Mouse (Mus musculus) midbrain, embryonic 13.5 days (tissue): ENCODE results near the gene Leng9. TPM values are rescaled to one million over a fixed set of nuclear protein-coding genes. Genes with fewer than 3 reads are reported as not detected.
A peak's percentile ranks its signal among the peaks of the same experiment; 100 is the strongest.

Experiments
- ATAC-seq: fragments of 200-750 bp; cut with Nextera tagmentation; 2 replicates; pipeline ENCODE4 v1.8.0; 2017; ENCODE audit warnings: mild to moderate bottlenecking, moderate TSS enrichment, moderate library complexity
- H3K27ac ChIP-seq: fragments of 300-500 bp; sonication (generic); 2 replicates; pipeline ENCODE4 v1.5.1; 2015; ENCODE audit warnings: inconsistent platforms, mild to moderate bottlenecking, moderate library complexity
- H3K27me3 ChIP-seq: fragments of 300-500 bp; sonication (generic); 2 replicates; pipeline ENCODE4 v1.6.1; 2015; ENCODE audit warnings: mild to moderate bottlenecking, inconsistent platforms
- H3K36me3 ChIP-seq: fragments of 300-500 bp; sonication (generic); 2 replicates; pipeline ENCODE4 v1.6.1; 2015; ENCODE audit warnings: mild to moderate bottlenecking, inconsistent platforms
- H3K4me1 ChIP-seq: fragments of 300-500 bp; sonication (generic); replicated peaks from 2 replicates; pipeline ENCODE4 v1.6.1; 2015; ENCODE audit warnings: inconsistent platforms
- H3K4me2 ChIP-seq: fragments of 300-500 bp; sonication (generic); replicated peaks from 2 replicates; pipeline ENCODE4 v1.6.1; 2015; ENCODE audit warnings: moderate library complexity, mild to moderate bottlenecking, inconsistent platforms
- H3K4me3 ChIP-seq: fragments of 300-500 bp; sonication (generic); replicated peaks from 2 replicates; pipeline ENCODE4 v1.5.1; 2015; ENCODE audit warnings: mild to moderate bottlenecking, inconsistent platforms
- H3K9ac ChIP-seq: fragments of 300-500 bp; sonication (generic); replicated peaks from 2 replicates; pipeline ENCODE4 v1.6.1; 2015; ENCODE audit warnings: mild to moderate bottlenecking, inconsistent platforms
- H3K9me3 ChIP-seq: fragments of 300-500 bp; sonication (generic); 2 replicates; pipeline ENCODE4 v1.6.1; 2016; ENCODE audit warnings: mild to moderate bottlenecking, inconsistent platforms
- WGBS: fragments of 180-500 bp; shearing (Covaris S2); methylation state at CpG from one replicate; pipeline ENCODE4 v1.1.7; 2015; 5-methylcytosine and 5-hydroxymethylcytosine counted together
- polyA plus RNA-seq: library from polyadenylated mRNA; unstranded; fragments of >200 nt; fragmentation: Nextera tagmentation; extraction: Ambion mirVana; gene quantifications from 2 replicates; pipeline ENCODE4 v1.2.1, GENCODE M21; 2015

Gene Leng9
- polyA plus RNA-seq, 1 experiment from 2014 or later, result 4.0 TPM

DNA sequence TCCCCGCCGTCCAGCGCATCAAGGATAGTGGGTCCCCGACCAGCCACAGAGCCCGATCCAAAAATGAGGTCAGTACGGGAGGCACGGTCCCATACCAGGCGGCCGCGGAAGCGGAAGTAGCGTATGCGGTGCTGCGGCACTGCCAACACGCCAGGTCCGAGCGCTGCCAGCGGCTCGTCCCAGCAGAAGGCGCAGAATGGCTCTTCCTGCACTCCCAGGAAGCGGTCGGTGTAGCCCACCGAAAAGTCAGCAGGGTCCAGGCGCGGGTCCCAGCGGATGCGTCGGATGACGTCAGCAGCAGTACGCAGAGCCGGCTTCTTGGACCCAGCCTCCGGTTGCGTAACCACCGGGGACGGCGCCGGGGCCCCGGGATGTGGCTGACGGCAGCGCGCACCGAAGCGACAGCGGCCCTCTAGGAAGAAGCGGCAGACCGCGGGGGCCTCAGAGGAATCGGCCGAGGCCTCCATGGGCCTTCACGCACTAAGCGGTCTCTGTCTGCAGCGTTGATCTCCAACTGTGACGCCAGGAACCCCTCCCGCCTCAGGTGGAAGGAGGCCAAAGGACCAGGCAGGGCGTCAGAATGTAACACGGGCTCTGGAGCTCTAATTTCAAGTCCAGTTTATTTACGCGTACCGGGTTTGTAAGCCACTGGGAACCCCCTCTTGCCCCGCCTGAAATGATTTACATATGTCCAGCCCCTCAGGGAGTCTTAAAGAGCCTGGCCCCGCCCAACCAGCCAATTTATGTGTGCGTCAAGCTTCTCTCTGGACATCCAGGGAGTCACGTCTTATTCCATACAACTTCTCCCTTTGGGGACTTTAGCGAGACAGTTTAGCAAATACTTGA is 742 bp downstream of the Leng9 start:
- peak; percentile 84 for ATAC-seq
- H3K27ac ChIP-seq, result peak overlapping the region; percentile 89
- H3K4me2 ChIP-seq, result peak overlapping the region; percentile 80
- H3K27me3 ChIP-seq, result peaks cover 35% of the 10 kb centered on the region
- H3K9me3 ChIP-seq, result no peaks in the 10 kb centered on the region
- peak overlapping the region; percentile 63 for H3K4me3 ChIP-seq
- H3K9ac ChIP-seq, result peak overlapping the region; percentile 85
- peaks cover 38% of the 10 kb centered on the region for H3K36me3 ChIP-seq
- WGBS, result under 1% methylated on average over 64 of the region's 64 CpGs
- peaks cover 31% of the 10 kb centered on the region for H3K4me1 ChIP-seq

DNA sequence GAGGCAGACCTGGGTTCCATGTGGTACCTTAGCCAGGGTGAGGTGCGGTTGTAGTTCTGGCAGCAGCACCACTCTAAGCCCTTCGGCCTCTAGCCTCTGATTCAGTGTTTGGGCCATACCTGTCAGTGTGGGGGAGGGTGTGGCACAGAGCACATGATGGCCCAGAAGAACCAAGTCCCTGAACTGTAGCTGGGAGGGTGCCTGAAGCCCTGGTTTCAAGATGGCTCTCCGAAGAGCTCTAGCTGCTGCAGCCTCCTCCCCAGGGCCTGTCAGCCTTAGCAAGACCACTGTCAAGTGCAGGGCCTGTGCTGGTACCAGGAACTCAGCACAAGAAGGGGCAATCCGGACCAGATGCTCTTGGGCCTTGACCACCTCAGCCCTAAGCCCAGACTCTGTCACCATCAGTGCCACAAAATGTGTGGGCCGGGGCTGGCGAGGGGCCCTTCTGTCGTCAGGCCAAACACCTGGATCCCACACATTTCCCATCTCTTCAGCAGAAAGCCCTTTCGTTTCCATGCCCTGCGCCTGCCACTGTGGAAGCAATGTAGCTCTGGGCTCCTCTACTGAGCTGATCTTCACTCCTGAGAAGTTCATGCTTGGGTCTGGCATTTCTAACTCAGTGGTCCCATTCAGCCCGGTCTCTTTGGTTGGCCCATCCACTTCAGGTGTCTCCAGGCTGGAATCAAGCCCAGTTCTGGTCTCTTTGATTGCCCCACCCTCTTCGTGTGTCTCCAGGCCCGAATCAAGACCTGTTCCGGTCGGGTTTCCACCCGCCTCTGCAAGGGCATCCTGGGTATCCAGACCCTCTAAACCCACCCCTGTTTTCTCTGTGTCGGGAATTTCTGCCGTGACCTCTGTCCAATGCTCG is 1.6 kb downstream of the Leng9 start:
- H3K4me1 ChIP-seq, result peaks cover 31% of the 10 kb centered on the region
- peak; percentile 48 for ATAC-seq
- WGBS, result 27% methylated on average over 18 of the region's 18 CpGs
- peak overlapping the region; percentile 89 for H3K27ac ChIP-seq
- H3K36me3 ChIP-seq, result peaks cover 47% of the 10 kb centered on the region
- peak overlapping the region; percentile 80 for H3K4me2 ChIP-seq
- H3K9me3 ChIP-seq, result no peaks in the 10 kb centered on the region
- peak overlapping the region; percentile 85 for H3K9ac ChIP-seq
- H3K27me3 ChIP-seq, result peaks cover 31% of the 10 kb centered on the region
- peak overlapping the region; percentile 63 for H3K4me3 ChIP-seq

DNA sequence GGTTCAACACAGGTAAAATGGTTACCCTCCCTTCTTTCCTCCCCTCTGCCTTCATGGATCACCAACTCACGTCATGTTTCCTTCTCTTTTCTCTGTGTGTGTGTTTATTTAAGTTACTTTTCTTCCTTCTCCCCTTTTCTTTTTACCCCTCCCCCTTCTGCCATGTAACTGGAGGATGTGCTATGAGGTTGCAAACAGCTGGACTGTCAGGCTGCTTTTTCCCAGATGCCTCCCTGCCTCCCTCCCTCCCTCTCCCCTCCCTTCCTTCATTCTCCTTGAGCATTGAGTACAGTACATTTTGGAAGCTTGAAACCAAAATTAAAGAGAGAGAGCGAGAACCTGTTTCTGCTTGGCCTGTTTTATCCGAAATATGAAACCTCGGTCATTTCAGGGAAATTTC is 2.3 kb downstream of the Leng9 start:
- no peak overlapping the region for H3K4me3 ChIP-seq
- peaks cover 31% of the 10 kb centered on the region for H3K4me1 ChIP-seq
- 90% methylated on average over 4 of the region's 4 CpGs for WGBS
- no peak overlapping the region for H3K9ac ChIP-seq
- peak overlapping the region; percentile 80; the same call in 1 of the 2 replicates for H3K4me2 ChIP-seq
- H3K9me3 ChIP-seq, result no peaks in the 10 kb centered on the region
- H3K27ac ChIP-seq, result no peak overlapping the region
- peaks cover 54% of the 10 kb centered on the region for H3K36me3 ChIP-seq
- peaks cover 26% of the 10 kb centered on the region for H3K27me3 ChIP-seq
- ATAC-seq, result no peak

DNA sequence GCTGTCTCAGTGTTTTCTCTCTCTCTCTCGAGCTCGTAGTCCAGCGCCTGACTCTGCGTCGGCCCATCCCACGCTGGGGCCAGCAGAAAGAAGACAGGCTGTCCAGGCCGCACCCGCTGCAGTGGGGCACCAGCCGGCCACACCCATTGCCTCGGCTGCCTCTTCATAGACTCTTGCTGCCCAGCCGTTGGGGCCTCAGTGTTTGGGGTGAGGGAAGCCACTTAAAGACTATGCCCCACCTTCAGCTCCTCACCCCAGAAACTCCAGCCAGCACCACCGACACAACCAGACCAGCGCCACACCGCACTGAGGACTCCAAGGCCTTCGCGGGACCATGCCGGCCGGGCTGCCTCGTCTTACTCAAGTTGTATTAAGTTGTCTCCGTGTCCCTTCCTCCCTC is 2.8 kb downstream of the Leng9 start:
- WGBS, result 91% methylated on average over 20 of the region's 20 CpGs

DNA sequence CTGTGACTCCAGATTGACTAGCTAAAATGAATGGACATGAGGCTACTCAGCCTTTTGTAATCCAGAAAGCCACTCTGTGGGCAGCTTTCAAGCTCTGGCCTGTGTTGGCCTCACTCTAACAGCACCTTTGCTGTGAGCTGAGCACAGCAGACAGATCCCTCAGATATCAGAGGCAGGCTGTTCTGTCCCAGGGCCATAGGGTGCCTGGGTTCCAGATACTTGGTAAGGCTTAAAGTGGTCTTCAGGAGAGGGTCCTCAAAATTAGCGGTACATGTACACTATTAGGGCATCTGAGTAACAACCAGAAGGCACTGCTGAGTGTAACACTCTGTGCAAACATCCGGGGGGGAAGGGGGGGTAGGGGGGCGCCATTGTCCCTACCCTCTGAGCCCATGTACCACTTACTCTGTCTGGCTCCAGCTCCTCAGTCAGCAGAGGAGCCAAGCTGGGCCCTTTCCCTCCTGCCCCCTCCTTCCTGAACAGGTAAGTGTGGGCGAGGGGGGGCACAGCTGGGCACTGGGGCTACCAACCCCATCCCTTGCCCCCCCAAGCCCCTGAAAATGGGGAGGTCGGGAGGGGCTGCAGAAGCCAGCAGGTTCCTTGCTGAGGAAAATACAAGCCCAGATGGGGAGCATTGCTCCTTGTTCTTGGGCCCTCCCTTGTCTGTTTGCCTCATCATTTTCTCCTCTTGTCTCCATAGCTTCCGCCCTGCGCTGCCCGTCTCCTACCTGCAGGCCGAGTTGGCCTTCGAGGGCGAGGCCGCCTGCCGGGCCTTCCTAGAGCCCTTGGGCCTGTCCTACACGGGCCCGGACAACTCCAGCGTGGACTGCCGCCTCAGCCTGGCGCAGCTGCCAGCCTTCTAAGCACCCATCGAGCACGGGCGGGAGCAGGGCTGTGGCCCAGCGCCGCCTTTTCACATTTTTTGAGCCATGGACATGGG is 3.7 kb downstream of the Leng9 start:
- peaks cover 67% of the 10 kb centered on the region for H3K36me3 ChIP-seq
- no peak overlapping the region for H3K9ac ChIP-seq
- 94% methylated on average over 23 of the region's 23 CpGs for WGBS
- H3K9me3 ChIP-seq, result no peaks in the 10 kb centered on the region
- H3K4me1 ChIP-seq, result peaks cover 30% of the 10 kb centered on the region
- H3K4me3 ChIP-seq, result no peak overlapping the region
- ATAC-seq, result no peak
- H3K27ac ChIP-seq, result no peak overlapping the region
- no peak overlapping the region for H3K4me2 ChIP-seq
- peaks cover 14% of the 10 kb centered on the region for H3K27me3 ChIP-seq

More for the DNA sequence above, 2.8 kb downstream of the Leng9 start:
- Histone ChIP-seq H3K9me3 (no peaks in the 10 kb centered on the region), H3K4me3 (no peak overlapping the region), H3K36me3 (peaks cover 59% of the 10 kb centered on the region), H3K4me1 (peaks cover 31% of the 10 kb centered on the region), H3K27me3 (peaks cover 22% of the 10 kb centered on the region), H3K4me2 (no peak overlapping the region), H3K9ac (no peak overlapping the region), H3K27ac (no peak overlapping the region)
- ATAC-seq, result no peak

DNA sequence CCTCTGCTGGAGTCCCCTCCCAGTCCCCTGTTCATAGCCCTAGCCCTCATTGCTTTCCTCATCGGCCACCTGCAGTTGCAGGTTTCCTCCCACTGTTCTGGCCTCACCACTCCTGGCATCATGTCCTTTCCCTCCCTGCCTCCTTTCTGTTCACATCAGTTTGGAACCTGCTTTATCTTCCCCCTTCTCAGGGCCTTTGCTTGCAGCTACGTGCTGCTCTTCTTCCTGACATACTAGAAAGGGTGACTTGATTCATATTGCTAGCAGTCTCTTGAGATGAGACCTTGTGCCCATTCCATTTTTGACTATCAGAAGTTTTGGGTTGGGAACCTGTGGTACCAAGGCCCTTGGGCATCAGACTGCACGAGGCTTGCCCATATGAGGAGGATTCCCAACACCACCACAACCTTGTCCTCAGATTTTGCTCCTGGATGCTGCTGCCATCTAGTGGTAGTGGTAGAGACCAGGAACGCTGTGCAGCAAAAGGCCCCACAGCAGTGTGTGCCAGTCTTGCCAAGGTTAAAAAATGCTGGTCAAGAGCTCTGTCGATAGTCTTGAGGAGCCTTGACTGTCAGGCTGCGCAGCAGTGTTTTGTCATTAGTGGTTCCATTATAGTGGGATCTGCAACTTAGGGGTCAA is 4.5 kb downstream of the Leng9 start:
- ATAC-seq, result no peak
- H3K9me3 ChIP-seq, result no peaks in the 10 kb centered on the region
- peaks cover 76% of the 10 kb centered on the region for H3K36me3 ChIP-seq
- H3K4me1 ChIP-seq, result peaks cover 22% of the 10 kb centered on the region
- H3K9ac ChIP-seq, result no peak overlapping the region
- H3K27ac ChIP-seq, result no peak overlapping the region
- H3K4me3 ChIP-seq, result no peak overlapping the region
- H3K4me2 ChIP-seq, result no peak overlapping the region
- WGBS, result 69% methylated on average over 6 of the region's 6 CpGs
- peaks cover 6% of the 10 kb centered on the region for H3K27me3 ChIP-seq

DNA sequence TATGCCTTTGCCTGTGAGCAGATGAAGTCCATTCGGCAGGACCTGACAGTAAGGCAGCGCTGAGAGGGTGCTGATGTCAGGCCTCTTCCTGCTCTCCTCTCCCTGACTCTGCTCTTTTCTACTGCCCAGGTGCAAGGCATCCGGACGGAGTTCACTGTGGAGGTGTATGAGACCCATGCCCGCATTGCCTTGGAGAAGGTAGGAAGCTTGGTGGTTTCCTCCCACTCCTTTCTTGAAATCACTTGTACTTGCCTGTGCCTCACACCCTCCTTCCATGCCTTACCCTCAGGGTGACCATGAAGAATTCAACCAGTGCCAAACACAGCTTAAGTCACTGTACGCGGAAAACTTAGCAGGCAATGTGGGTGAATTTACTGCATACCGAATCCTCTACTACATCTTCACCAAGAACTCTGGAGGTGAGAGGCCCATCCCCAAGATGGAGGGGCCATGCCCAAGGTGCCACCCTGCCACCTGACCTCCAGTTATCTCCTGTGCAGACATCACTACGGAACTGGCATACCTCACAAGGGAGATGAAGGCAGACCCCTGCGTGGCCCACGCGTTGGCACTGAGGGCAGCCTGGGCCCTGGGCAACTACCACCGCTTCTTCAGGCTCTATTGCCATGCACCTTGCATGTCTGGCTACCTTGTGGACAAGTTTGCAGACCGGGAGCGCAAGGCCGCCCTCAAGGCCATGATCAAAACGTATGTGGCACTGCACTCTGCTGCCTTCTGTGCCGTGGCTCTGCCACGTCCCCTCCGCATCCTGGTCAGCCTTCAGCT is 5.2 kb downstream of the Leng9 start:
- H3K4me1 ChIP-seq, result peaks cover 15% of the 10 kb centered on the region
- no peak overlapping the region for H3K27ac ChIP-seq
- H3K4me2 ChIP-seq, result no peak overlapping the region
- H3K9me3 ChIP-seq, result no peaks in the 10 kb centered on the region
- 93% methylated on average over 20 of the region's 20 CpGs for WGBS
- no peak overlapping the region for H3K9ac ChIP-seq
- H3K4me3 ChIP-seq, result no peak overlapping the region
- no peak for ATAC-seq
- H3K27me3 ChIP-seq, result no peaks in the 10 kb centered on the region
- peaks cover 83% of the 10 kb centered on the region for H3K36me3 ChIP-seq

DNA sequence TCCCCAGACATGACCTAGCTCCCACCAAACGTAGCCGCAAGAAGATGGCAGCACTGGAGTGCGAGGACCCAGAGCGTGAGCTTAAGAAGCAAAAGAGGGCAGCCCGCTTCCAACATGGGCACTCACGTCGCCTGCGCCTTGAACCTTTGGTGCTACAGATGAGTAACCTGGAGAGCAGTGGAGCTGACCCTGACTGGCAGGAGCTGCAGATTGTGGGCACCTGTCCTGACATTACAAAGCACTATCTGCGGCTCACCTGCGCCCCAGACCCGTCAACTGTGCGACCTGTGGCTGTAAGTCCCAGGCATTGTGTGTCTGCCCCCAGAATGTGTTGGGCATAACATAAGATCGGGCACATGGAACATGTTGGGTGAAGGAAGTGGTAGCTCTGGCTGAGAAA is 6.1 kb downstream of the Leng9 start:
- Histone ChIP-seq H3K4me3 (no peak overlapping the region), H3K9me3 (no peaks in the 10 kb centered on the region), H3K9ac (no peak overlapping the region), H3K36me3 (peaks cover 92% of the 10 kb centered on the region), H3K27me3 (no peaks in the 10 kb centered on the region), H3K27ac (no peak overlapping the region), H3K4me1 (peaks cover 12% of the 10 kb centered on the region), H3K4me2 (no peak overlapping the region)
- no peak for ATAC-seq
- WGBS, result 95% methylated on average over 13 of the region's 13 CpGs

DNA sequence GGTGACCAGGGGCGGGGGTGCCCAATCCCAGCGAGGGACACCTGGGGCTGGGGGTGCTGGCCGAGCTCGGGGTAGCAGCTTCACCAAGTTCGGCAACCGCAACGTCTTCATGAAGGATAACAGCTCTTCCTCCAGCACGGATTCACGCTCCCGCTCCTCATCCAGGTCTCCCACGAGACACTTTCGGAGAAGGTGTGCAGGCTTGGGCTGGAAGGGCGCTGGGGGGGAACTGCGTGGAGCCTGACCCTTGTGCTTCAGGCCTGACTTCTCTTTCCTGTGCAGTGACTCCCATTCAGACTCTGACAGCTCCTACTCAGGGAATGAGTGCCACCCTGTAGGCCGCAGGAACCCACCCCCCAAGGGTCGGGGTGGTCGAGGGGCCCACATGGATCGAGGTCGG is 6.7 kb downstream of the Leng9 start:
- Histone ChIP-seq H3K9ac (no peak overlapping the region), H3K4me2 (no peak overlapping the region), H3K27me3 (no peaks in the 10 kb centered on the region), H3K36me3 (peaks cover 95% of the 10 kb centered on the region), H3K4me1 (peaks cover 12% of the 10 kb centered on the region), H3K4me3 (no peak overlapping the region), H3K9me3 (no peaks in the 10 kb centered on the region), H3K27ac (no peak overlapping the region)
- WGBS, result 98% methylated on average over 19 of the region's 19 CpGs
- no peak for ATAC-seq

DNA sequence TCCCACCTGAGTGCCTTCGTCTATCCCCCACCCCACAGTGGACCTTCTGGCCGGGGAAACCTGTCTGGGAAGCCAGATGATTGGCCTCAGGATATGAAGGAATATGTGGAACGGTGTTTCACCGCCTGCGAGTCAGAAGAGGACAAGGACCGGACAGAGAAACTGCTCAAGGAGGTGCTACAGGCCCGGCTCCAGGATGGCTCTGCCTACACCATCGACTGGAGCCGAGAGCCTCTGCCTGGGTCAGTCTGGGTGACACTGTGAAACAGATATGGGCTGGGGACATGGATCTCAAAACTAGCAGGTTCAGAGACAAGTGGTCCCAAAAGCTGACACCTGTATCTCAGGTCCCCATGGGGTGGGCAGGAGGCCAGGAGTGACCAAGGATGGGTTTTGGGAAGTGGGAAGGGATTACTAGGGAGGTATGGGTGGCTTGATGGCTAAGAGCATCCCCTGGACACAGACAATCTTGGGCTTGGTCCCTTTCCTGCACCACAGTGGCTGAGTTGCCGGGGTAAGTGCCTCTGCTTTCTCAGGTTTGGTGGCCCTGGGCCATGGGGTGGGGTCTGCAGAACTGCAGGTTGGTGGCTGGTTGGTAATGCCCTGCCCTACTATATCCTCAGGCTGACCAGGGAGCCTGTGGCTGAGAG is 7.3 kb downstream of the Leng9 start:
- Histone ChIP-seq H3K4me2 (no peak overlapping the region), H3K4me3 (no peak overlapping the region), H3K4me1 (peaks cover 12% of the 10 kb centered on the region), H3K9me3 (no peaks in the 10 kb centered on the region), H3K36me3 (peaks cover 92% of the 10 kb centered on the region), H3K27ac (no peak overlapping the region), H3K27me3 (no peaks in the 10 kb centered on the region), H3K9ac (no peak overlapping the region)
- ATAC-seq, result no peak
- 94% methylated on average over 10 of the region's 10 CpGs for WGBS
